Mouse (Mus musculus) thymus, adult 18-20 months (tissue): ENCODE data around the gene Sult2a6.

Experiments
- DNase-seq, 2 experiments: peaks; one replicate each; pipeline ENCODE4 v3.0.0; 2022; ENCODE audit warnings: mixed read lengths in 2 of 2

Sult2a6 gene

DNA sequence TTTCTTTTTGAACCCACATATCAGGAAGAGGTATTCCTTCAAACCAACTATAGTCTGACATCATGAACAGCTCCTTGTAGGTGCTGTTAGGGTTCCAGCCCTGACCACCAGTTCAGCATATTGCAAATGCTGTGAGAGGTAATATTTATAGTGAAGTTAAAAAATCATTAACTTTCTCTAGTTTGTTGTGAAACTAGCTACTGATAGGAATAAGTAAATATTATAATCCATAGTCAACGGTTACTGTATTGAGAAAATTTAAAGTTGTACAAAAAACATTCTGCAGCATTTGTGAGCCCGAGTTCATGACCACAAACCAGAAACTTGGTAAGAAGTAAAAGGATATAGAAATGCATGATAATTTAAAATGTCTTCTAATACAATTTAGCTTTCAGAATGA lies at the start of gene Sult2a6:
TSS of gene Sult2a6 (minus strand) at position 101 of the 400 bp plus-strand sequence.
- no peak for DNase-seq

DNA sequence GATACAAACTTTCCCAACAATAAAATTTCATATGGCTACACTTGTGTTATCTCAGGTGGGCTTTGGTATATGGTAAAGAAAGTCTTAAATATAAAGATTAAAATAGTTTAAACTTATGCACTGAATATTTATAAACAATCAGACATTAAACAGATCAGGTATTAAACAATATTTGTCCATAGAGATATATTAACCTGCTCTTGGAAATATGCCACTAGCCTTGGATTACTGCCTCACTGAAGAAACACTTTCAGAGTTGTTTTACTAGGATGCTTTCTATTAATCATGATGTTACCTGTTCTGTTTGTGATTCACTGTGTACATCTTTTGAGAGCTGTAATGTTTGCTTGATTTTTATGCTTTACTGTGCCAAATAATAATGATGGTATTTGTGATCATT lies 39.4 kb downstream of the Sult2a6 start:
- DNase-seq: no peak

DNA sequence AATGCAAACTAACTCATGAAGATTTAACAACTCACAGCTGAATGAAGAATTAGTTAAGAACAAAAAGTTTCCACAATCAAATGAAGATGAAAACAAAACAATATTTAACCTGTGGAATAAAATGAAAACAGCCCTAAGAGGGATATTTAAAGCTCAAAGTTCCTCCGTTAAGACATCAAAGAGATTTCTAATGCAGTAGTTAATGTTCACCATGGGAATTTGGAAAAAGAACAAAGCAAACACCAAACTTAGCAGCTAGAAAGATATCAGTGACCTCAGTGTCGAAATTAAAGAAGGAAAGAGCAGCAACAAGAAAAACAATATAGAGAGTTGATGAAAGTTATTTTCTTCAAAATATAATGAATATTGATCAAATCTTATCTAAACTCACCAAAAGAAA lies 51.3 kb downstream of the Sult2a6 start:
- no peak for DNase-seq

DNA sequence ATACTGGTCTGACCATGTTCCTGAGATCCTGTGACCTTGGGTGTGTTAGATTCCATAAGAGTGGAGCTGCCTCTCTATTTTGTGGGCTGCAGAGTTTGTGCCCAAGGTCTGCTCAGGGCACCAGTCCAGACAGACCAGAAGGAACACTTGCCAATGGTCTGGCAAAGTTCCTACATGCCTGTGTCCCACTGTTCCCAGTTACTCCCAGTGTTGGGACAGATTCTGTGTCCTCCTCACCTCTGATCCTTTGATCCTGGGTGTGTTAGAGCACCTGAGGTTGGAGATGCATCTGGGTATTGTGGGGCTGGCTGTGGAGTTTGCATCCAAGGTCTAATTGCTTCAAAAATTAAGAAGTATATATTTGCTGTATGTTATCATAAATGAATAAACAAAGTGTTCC lies 52.2 kb downstream of the Sult2a6 start:
- DNase-seq: no peak
